Mouse (Mus musculus) MEL (cell line): Measurements from ENCODE around the gene Hilpda.

ENCODE experiments used
- BHLHE40 ChIP-seq: IDR thresholded peaks from 2 replicates; pipeline ENCODE4 v1.6.1; 2012; ENCODE audit warnings: low read depth, mild to moderate bottlenecking, inconsistent platforms, low read length, improper control_type of control experiment, borderline replicate concordance
- CHD1 ChIP-seq: IDR thresholded peaks from 2 replicates; pipeline ENCODE4 v1.6.1; 2012; ENCODE audit warnings: low read depth, mild to moderate bottlenecking, inconsistent platforms, low read length, improper control_type of control experiment
- CHD2 ChIP-seq: IDR thresholded peaks from 2 replicates; pipeline ENCODE4 v1.6.1; 2011; ENCODE audit warnings: low read length, improper control_type of control experiment
- CTCF ChIP-seq, 3 experiments: IDR thresholded peaks in 2 of 3; conservative IDR thresholded peaks in 1 of 3; 2 replicates each; pipeline ENCODE4 v1.5.1; 2011 to 2012; ENCODE audit warnings: low read length in 3 of 3, low read depth in 2 of 3, mild to moderate bottlenecking in 2 of 3, improper control_type of control experiment in 1 of 3, inconsistent platforms in 1 of 3, mixed read lengths in 1 of 3, moderate library complexity in 1 of 3; ENCODE audit not compliant: control insufficient read depth in 1 of 3, insufficient read depth in 1 of 3, poor library complexity in 1 of 3, severe bottlenecking in 1 of 3
- E2F4 ChIP-seq: IDR thresholded peaks from 2 replicates; pipeline ENCODE4 v1.6.1; 2011; ENCODE audit warnings: low read depth, low read length, improper control_type of control experiment, borderline replicate concordance
- JUND ChIP-seq: IDR thresholded peaks from 2 replicates; pipeline ENCODE4 v1.6.1; 2011; ENCODE audit warnings: low read depth, mild to moderate bottlenecking, improper control_type of control experiment, low read length
- MEF2A ChIP-seq: IDR thresholded peaks from 2 replicates; pipeline ENCODE4 v1.6.1; 2014; ENCODE audit warnings: low read depth, mild to moderate bottlenecking, inconsistent platforms, low read length, improper control_type of control experiment; ENCODE audit not compliant: poor library complexity, insufficient replicate concordance, severe bottlenecking; ENCODE audit errors: extremely low read depth
- MXI1 ChIP-seq: IDR thresholded peaks from 2 replicates; pipeline ENCODE4 v1.6.1; 2011; ENCODE audit warnings: mild to moderate bottlenecking, low read depth, low read length, improper control_type of control experiment
- POLR2A ChIP-seq, 2 experiments: IDR thresholded peaks; 2 replicates each; pipeline ENCODE4 v1.6.1; 2011 to 2012; ENCODE audit warnings: low read length in 2 of 2, mild to moderate bottlenecking in 2 of 2, control low read depth in 1 of 2, improper control_type of control experiment in 1 of 2, low read depth in 1 of 2, moderate library complexity in 1 of 2; ENCODE audit not compliant: control insufficient read depth in 1 of 2, insufficient read depth in 1 of 2, poor library complexity in 1 of 2
- POLR2AphosphoS2 ChIP-seq: IDR thresholded peaks from 2 replicates; pipeline ENCODE4 v1.6.1; 2011; ENCODE audit warnings: low read length, improper control_type of control experiment
- RCOR1 ChIP-seq: IDR thresholded peaks from 2 replicates; pipeline ENCODE4 v1.6.1; 2012; ENCODE audit warnings: low read depth, mild to moderate bottlenecking, inconsistent platforms, low read length, improper control_type of control experiment
- TBP ChIP-seq: IDR thresholded peaks from 2 replicates; pipeline ENCODE4 v1.8.0; 2011; ENCODE audit warnings: low read depth, low read length, improper control_type of control experiment

DNA sequence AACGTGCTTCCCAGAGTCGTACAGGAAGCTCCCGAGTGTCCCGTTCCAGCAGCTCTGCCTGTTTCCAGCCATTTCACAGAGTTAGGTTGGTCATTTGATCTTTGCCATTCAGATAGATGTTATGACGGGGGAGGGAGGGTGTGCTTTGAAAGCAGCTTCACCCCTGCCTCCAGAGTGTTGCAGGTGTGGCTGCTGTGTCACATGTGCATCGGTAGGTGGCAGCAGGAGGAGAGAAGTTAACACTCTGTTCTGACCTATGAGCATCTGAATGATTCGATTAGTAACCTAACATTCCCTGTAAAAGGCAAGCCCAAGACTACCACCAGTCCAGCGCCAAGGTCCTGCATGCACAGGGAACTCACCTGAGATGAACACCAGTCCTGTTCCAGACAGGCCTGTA is 38.0 kb upstream of the Hilpda start:
- TF ChIP-seq POLR2A (IDR thresholded peaks at IDR 0.05; ENCODE audit: control insufficient read depth in 1 of 2, insufficient read depth in 1 of 2, low read depth in 1 of 2, low read length in 2 of 2, poor library complexity in 1 of 2) (no peak), CTCF (IDR thresholded peaks at IDR 0.05 in 2 of 3, conservative IDR thresholded peaks at IDR 0.05 in 1 of 3; ENCODE audit: control insufficient read depth in 1 of 3, insufficient read depth in 1 of 3, low read depth in 2 of 3, low read length in 3 of 3, poor library complexity in 1 of 3, severe bottlenecking in 1 of 3) (peak; percentile 58 to 65 (median 62)), BHLHE40 (no peak), TBP (no peak), RCOR1 (no peak), CHD2 (no peak), CHD1 (no peak), JUND (no peak), POLR2AphosphoS2 (no peak), E2F4 (no peak), MEF2A (no peak), MXI1 (no peak)
